Comparison of ENCODE assay signal across 8 mouse cellular contexts in the genomic region with DNA sequence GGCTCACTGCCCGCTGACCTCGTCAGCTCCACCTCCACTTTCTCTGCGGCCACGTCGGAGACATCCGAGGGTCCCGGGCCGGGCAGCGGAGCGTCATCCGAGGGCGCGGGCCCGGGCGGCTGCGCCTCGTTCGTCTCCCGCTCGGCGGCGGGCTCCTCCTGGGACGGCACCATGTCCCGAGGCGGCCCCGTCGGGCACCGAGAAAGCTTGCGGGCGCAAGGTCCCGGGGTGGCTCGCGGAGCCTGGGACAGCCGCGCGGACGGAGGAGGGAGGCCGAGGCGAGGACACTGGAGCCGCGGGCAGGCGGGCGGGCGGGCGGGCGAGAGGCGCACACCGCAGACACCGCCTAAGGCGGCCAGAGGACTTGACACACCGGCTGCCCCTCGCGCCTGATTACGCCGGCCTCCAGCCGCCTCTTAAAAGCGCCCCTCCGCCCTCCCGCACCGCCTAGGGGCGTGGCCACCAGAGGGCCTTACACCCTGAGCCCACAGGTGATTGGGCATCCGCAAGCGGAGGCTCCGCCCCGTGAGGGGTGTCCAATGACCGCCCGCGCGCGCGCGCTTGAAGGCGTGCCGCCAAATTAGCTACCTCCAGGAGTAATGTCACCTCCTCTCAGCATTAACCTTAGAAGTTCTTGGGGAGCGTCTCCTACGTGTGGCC. TPM values are rescaled to one million over a fixed set of nuclear protein-coding genes. Genes with fewer than 3 reads are reported as not detected.
DNase-seq lines count a peak whose midpoint lies in the region; ATAC-seq and TF ChIP-seq lines count a peak whose summit lies in the region.

A gene (minus strand): TSS at position 395 of the 660 bp plus-strand sequence.

- no peaks in the 10 kb centered on the region for H3K36me3 ChIP-seq in ES-Bruce4 (ENCODE audit: control insufficient read depth, insufficient read depth, low read length, poor library complexity, severe bottlenecking)
- H3K36me3 ChIP-seq in forebrain, embryonic 13.5 days (ENCODE audit: poor library complexity, severe bottlenecking): no peaks in the 10 kb centered on the region
- H3K36me3 ChIP-seq in heart, postnatal 0 days (replicated peaks; ENCODE audit: control insufficient read depth, insufficient read depth, low read length): no peaks in the 10 kb centered on the region
- H3K36me3 ChIP-seq in liver, embryonic 14.5 days (replicated peaks; ENCODE audit: control insufficient read depth, insufficient read depth, low read depth): peaks cover 34% of the 10 kb centered on the region
- no peaks in the 10 kb centered on the region for H3K36me3 ChIP-seq in stomach, embryonic 15.5 days

- H3K27ac ChIP-seq in ES-Bruce4 (ENCODE audit: insufficient read depth, low read length): no peak within 1 kb of the TSS
- no peak within 1 kb of the TSS for H3K27ac ChIP-seq in forebrain, embryonic 13.5 days
- H3K27ac ChIP-seq in heart, postnatal 0 days (ENCODE audit: low read depth): peak within 1 kb of the TSS; percentile 64
- H3K27ac ChIP-seq in liver, embryonic 14.5 days: peak within 1 kb of the TSS; percentile 89
- H3K27ac ChIP-seq in stomach, embryonic 15.5 days: no peak within 1 kb of the TSS

- peak; percentile 88 for DNase-seq in heart, postnatal 0 days (ENCODE audit: low spot score)
- peak; percentile 96 to 97 for DNase-seq in kidney, postnatal 36 days
- DNase-seq in liver, embryonic 14.5 days (ENCODE audit: low read depth in 3 of 3, low spot score in 3 of 3): peak; percentile 98 to 99 (median 99)
- peak; percentile 91 for DNase-seq in neural tube, embryonic 10.5 days (ENCODE audit: extremely low spot score, low spot score)

- under 1% methylated on average over 69 of the region's 76 CpGs for WGBS in forebrain, embryonic 13.5 days
- under 1% methylated on average over 67 of the region's 76 CpGs for WGBS in heart, postnatal 0 days
- under 1% methylated on average over 70 of the region's 76 CpGs for WGBS in liver, embryonic 14.5 days (ENCODE audit: insufficient replicate concordance)
- WGBS in stomach, embryonic 15.5 days: under 1% methylated on average over 67 of the region's 76 CpGs

- no peaks in the 10 kb centered on the region for H3K4me1 ChIP-seq in ES-Bruce4 (ENCODE audit: control insufficient read depth, insufficient read depth, low read length)
- H3K4me1 ChIP-seq in forebrain, embryonic 13.5 days: peaks cover 7% of the 10 kb centered on the region
- peaks cover 5% of the 10 kb centered on the region; the same call in 1 of the 2 replicates for H3K4me1 ChIP-seq in heart, postnatal 0 days (ENCODE audit: control insufficient read depth, insufficient read depth)
- peaks cover 33 to 51% of the 10 kb centered on the region in 2 experiments for H3K4me1 ChIP-seq in liver, embryonic 14.5 days (replicated peaks; ENCODE audit: control insufficient read depth in 2 of 2, insufficient read depth in 2 of 2, low read length in 1 of 2)
- peaks cover 8% of the 10 kb centered on the region; the same call in 1 of the 2 replicates for H3K4me1 ChIP-seq in stomach, embryonic 15.5 days

- TF ChIP-seq CTCF in ES-Bruce4 (IDR thresholded peaks at IDR 0.05; ENCODE audit: low read depth, low read length): no peak
- TF ChIP-seq CTCF in heart, postnatal 0 days (IDR thresholded peaks at IDR 0.05; ENCODE audit: low read depth): peak; percentile 20
- TF ChIP-seq CTCF in liver, embryonic 14.5 days (IDR thresholded peaks at IDR 0.05; ENCODE audit: low read depth): peak; percentile 56

- peak within 1 kb of the TSS; percentile 66 for H3K4me3 ChIP-seq in ES-Bruce4 (ENCODE audit: low read depth, low read length)
- H3K4me3 ChIP-seq in forebrain, embryonic 13.5 days: peak within 1 kb of the TSS; percentile 69
- H3K4me3 ChIP-seq in heart, postnatal 0 days (ENCODE audit: low read depth, low read length): peak within 1 kb of the TSS; percentile 62
- peak within 1 kb of the TSS; percentile 91 to 99 for H3K4me3 ChIP-seq in liver, embryonic 14.5 days (ENCODE audit: insufficient read depth in 1 of 2, low read depth in 2 of 2, low read length in 2 of 2)
- H3K4me3 ChIP-seq in stomach, embryonic 15.5 days (replicated peaks): peak within 1 kb of the TSS; percentile 60

- H3K9ac ChIP-seq in ES-Bruce4 (ENCODE audit: low read depth, poor library complexity, severe bottlenecking): peak within 1 kb of the TSS; percentile 53
- peak within 1 kb of the TSS; percentile 68 for H3K9ac ChIP-seq in forebrain, embryonic 13.5 days
- H3K9ac ChIP-seq in heart, postnatal 0 days (replicated peaks; ENCODE audit: low read depth, low read length): peak within 1 kb of the TSS; percentile 63
- H3K9ac ChIP-seq in liver, embryonic 14.5 days (replicated peaks): peak within 1 kb of the TSS; percentile 98
- H3K9ac ChIP-seq in stomach, embryonic 15.5 days: peak within 1 kb of the TSS; percentile 27; the same call in 1 of the 2 replicates

- peak; percentile 98 for ATAC-seq in cerebellum, adult (ENCODE audit: insufficient number of reproducible peaks, low FRiP score, low TSS enrichment)
- ATAC-seq in forebrain, embryonic 13.5 days: peak; percentile 100
- ATAC-seq in heart, postnatal 0 days (ENCODE audit: insufficient read depth, low read depth): peak; percentile 99
- peak; percentile 94 for ATAC-seq in liver, embryonic 14.5 days (ENCODE audit: insufficient read depth)
- peak; percentile 99 for ATAC-seq in stomach, embryonic 15.5 days (ENCODE audit: insufficient read depth, low FRiP score, low read depth)

- no peaks in the 10 kb centered on the region for H3K27me3 ChIP-seq in ES-Bruce4 (ENCODE audit: control insufficient read depth, insufficient read depth, low read length, poor library complexity, severe bottlenecking)
- H3K27me3 ChIP-seq in forebrain, embryonic 13.5 days: peaks cover 14% of the 10 kb centered on the region; the same call in 1 of the 2 replicates
- H3K27me3 ChIP-seq in heart, postnatal 0 days (ENCODE audit: control insufficient read depth, insufficient read depth, low read length): no peaks in the 10 kb centered on the region
- H3K27me3 ChIP-seq in liver, embryonic 14.5 days (ENCODE audit: control insufficient read depth, insufficient read depth, low read length): no peaks in the 10 kb centered on the region
- H3K27me3 ChIP-seq in stomach, embryonic 15.5 days (replicated peaks): no peaks in the 10 kb centered on the region

- TF ChIP-seq POLR2A in ES-Bruce4 (IDR thresholded peaks at IDR 0.05; ENCODE audit: insufficient read depth, low read length): peak; percentile 12

- no peak for TF ChIP-seq EP300 in ES-Bruce4 (IDR thresholded peaks at IDR 0.05; ENCODE audit: insufficient read depth, low read depth, low read length)
- no peak for TF ChIP-seq EP300 in heart, postnatal 0 days (IDR thresholded peaks at IDR 0.05; ENCODE audit: low read depth)
- TF ChIP-seq EP300 in liver, embryonic 14.5 days (IDR thresholded peaks at IDR 0.05; ENCODE audit: low read depth): peak; percentile 68

- H3K4me2 ChIP-seq in forebrain, embryonic 13.5 days: peak within 1 kb of the TSS; percentile 88
- H3K4me2 ChIP-seq in heart, postnatal 0 days (ENCODE audit: low read depth, low read length): peak within 1 kb of the TSS; percentile 72
- peak within 1 kb of the TSS; percentile 93 for H3K4me2 ChIP-seq in liver, embryonic 14.5 days (ENCODE audit: low read depth)
- peak within 1 kb of the TSS; percentile 91 for H3K4me2 ChIP-seq in stomach, embryonic 15.5 days

- H3K9me3 ChIP-seq in ES-Bruce4 (replicated peaks; ENCODE audit: control insufficient read depth, insufficient read depth, low read length, poor library complexity, severe bottlenecking): no peaks in the 10 kb centered on the region
- H3K9me3 ChIP-seq in forebrain, embryonic 13.5 days (replicated peaks): no peaks in the 10 kb centered on the region
- no peaks in the 10 kb centered on the region for H3K9me3 ChIP-seq in heart, postnatal 0 days (replicated peaks; ENCODE audit: control insufficient read depth, low read length)
- no peaks in the 10 kb centered on the region for H3K9me3 ChIP-seq in liver, embryonic 14.5 days (ENCODE audit: control insufficient read depth, low read length)
- no peaks in the 10 kb centered on the region for H3K9me3 ChIP-seq in stomach, embryonic 15.5 days

RNA-seq across cellular contexts. Expression of the gene that starts here (rescaled TPM):
- polyA plus RNA-seq in ES-Bruce4 (2011; ENCODE audit: insufficient read depth, insufficient read length, low read depth, missing spikeins): 4.7 and 5.4 TPM in 2 replicates
- 3.1 and 6.8 TPM in 2 replicates for polyA plus RNA-seq in forebrain, embryonic 13.5 days (2015; fragmentation: Nextera tagmentation; extraction: Ambion mirVana)
- total RNA-seq in heart, postnatal 0 days (2014; rRNA removed; ENCODE audit: low replicate concordance): 14.2 and 15.6 TPM in 2 replicates
- 11.6 and 12.4 TPM in 2 replicates for polyA plus RNA-seq in heart, postnatal 0 days (2015; fragmentation: Nextera tagmentation; extraction: Ambion mirVana)
- 32.8 and 33.8 TPM in 2 replicates for polyA plus RNA-seq in liver, embryonic 14.5 days (2012; rRNA removed)
- polyA plus RNA-seq in liver, embryonic 14.5 days (2014; fragmentation: Nextera tagmentation; extraction: Ambion mirVana): 63.5 and 69.3 TPM in 2 replicates
- polyA plus RNA-seq in stomach, embryonic 15.5 days (2015; fragmentation: Nextera tagmentation; extraction: Ambion mirVana): 16.5 and 17.0 TPM in 2 replicates

Comparison
In these comparisons a context has a peak if more than half of its experiments do, and no peak if none do; other contexts are left out.
1. H3K27ac ChIP-seq: peak in heart, postnatal 0 days (single experiment) and liver, embryonic 14.5 days (single experiment); none in ES-Bruce4 (single experiment), forebrain, embryonic 13.5 days (single experiment) and stomach, embryonic 15.5 days (single experiment).
2. H3K9ac ChIP-seq: peak in every context shown above with its lines; median percentile 98 in liver, embryonic 14.5 days; 68 in forebrain, embryonic 13.5 days; 63 in heart, postnatal 0 days; 53 in ES-Bruce4; 27 in stomach, embryonic 15.5 days.
3. Peak in every context shown above with its lines, with median percentiles within 50 percentile points of each other: H3K4me3 ChIP-seq, ATAC-seq, H3K4me2 ChIP-seq and DNase-seq.